Mouse (Mus musculus): ENCODE data around the gene Hspg2. TPM values are rescaled to one million over a fixed set of nuclear protein-coding genes. Genes with fewer than 3 reads are reported as not detected.
A peak's percentile ranks its signal among the peaks of the same experiment; 100 is the strongest.

Hspg2 gene
- polyA plus RNA-seq, 1 experiment from 2014 or later, result 19.0 TPM

GRCm38 (mm10) chr4:137510021-137510696 is 41.6 kb downstream of the Hspg2 start:
- Histone ChIP-seq H3K9ac (no peak overlapping the region), H3K4me3 (no peak overlapping the region), H3K27ac (no peak overlapping the region), H3K9me3 (no peaks in the 10 kb centered on the region), H3K4me2 (replicated peaks) (no peak overlapping the region), H3K4me1 (no peaks in the 10 kb centered on the region), H3K36me3 (peaks cover 65% of the 10 kb centered on the region), H3K27me3 (no peaks in the 10 kb centered on the region)
- peak; percentile 35; the same call in 1 of the 2 replicates for ATAC-seq (ENCODE audit: insufficient number of reproducible peaks, insufficient read depth, low FRiP score, low TSS enrichment)
- WGBS, result 84% methylated on average over 15 of the region's 15 CpGs

GRCm38 (mm10) chr4:137512897-137513296 is 44.3 kb downstream of the Hspg2 start:
- Histone ChIP-seq H3K4me2 (replicated peaks) (no peak overlapping the region), H3K9me3 (no peaks in the 10 kb centered on the region), H3K9ac (no peak overlapping the region), H3K4me3 (no peak overlapping the region), H3K4me1 (no peaks in the 10 kb centered on the region), H3K27me3 (no peaks in the 10 kb centered on the region), H3K27ac (no peak overlapping the region), H3K36me3 (peaks cover 80% of the 10 kb centered on the region)
- 83% methylated on average over 6 of the region's 6 CpGs for WGBS
- ATAC-seq (ENCODE audit: insufficient number of reproducible peaks, insufficient read depth, low FRiP score, low TSS enrichment), result no peak

GRCm38 (mm10) chr4:137517989-137518691 is 49.6 kb downstream of the Hspg2 start:
- Histone ChIP-seq H3K9ac (no peak overlapping the region), H3K4me3 (no peak overlapping the region), H3K36me3 (peaks cover 83% of the 10 kb centered on the region), H3K27ac (no peak overlapping the region), H3K27me3 (no peaks in the 10 kb centered on the region), H3K4me2 (replicated peaks) (no peak overlapping the region), H3K4me1 (no peaks in the 10 kb centered on the region), H3K9me3 (no peaks in the 10 kb centered on the region)
- WGBS, result 86% methylated on average over 36 of the region's 36 CpGs
- no peak for ATAC-seq (ENCODE audit: insufficient number of reproducible peaks, insufficient read depth, low FRiP score, low TSS enrichment)

- Histone ChIP-seq H3K9ac (no peak overlapping the region), H3K4me3 (no peak overlapping the region), H3K9me3 (no peaks in the 10 kb centered on the region), H3K4me2 (replicated peaks) (no peak overlapping the region), H3K27ac (no peak overlapping the region), H3K27me3 (no peaks in the 10 kb centered on the region), H3K4me1 (no peaks in the 10 kb centered on the region), H3K36me3 (peaks cover 84% of the 10 kb centered on the region)
- ATAC-seq (ENCODE audit: insufficient number of reproducible peaks, insufficient read depth, low FRiP score, low TSS enrichment), result no peak
- 91% methylated on average over 14 of the region's 14 CpGs for WGBS
These were observed 50.2 kb downstream of the Hspg2 start for GRCm38 (mm10) chr4:137518746-137519145.

GRCm38 (mm10) chr4:137520346-137520745 is 51.8 kb downstream of the Hspg2 start:
- Histone ChIP-seq H3K9ac (no peak overlapping the region), H3K27me3 (no peaks in the 10 kb centered on the region), H3K9me3 (no peaks in the 10 kb centered on the region), H3K36me3 (peaks cover 84% of the 10 kb centered on the region), H3K4me2 (replicated peaks) (no peak overlapping the region), H3K4me1 (no peaks in the 10 kb centered on the region), H3K4me3 (no peak overlapping the region), H3K27ac (no peak overlapping the region)
- 85% methylated on average over 5 of the region's 5 CpGs for WGBS
- no peak for ATAC-seq (ENCODE audit: insufficient number of reproducible peaks, insufficient read depth, low FRiP score, low TSS enrichment)

- Histone ChIP-seq H3K27ac (no peak overlapping the region), H3K4me1 (no peaks in the 10 kb centered on the region), H3K36me3 (peaks cover 81% of the 10 kb centered on the region), H3K9me3 (no peaks in the 10 kb centered on the region), H3K27me3 (no peaks in the 10 kb centered on the region), H3K4me2 (replicated peaks) (no peak overlapping the region), H3K9ac (no peak overlapping the region), H3K4me3 (no peak overlapping the region)
- no peak for ATAC-seq (ENCODE audit: insufficient number of reproducible peaks, insufficient read depth, low FRiP score, low TSS enrichment)
- WGBS, result 94% methylated on average over 11 of the region's 11 CpGs
These were observed 53.4 kb downstream of the Hspg2 start for GRCm38 (mm10) chr4:137521966-137522365.

GRCm38 (mm10) chr4:137525426-137525825 is 56.9 kb downstream of the Hspg2 start:
- no peaks in the 10 kb centered on the region for H3K9me3 ChIP-seq
- H3K4me2 ChIP-seq (replicated peaks), result no peak overlapping the region
- H3K27ac ChIP-seq, result no peak overlapping the region
- no peak for ATAC-seq (ENCODE audit: insufficient number of reproducible peaks, insufficient read depth, low FRiP score, low TSS enrichment)
- H3K9ac ChIP-seq, result no peak overlapping the region
- H3K27me3 ChIP-seq, result no peaks in the 10 kb centered on the region
- H3K36me3 ChIP-seq, result peaks cover 78% of the 10 kb centered on the region
- WGBS, result 94% methylated on average over 1 of the region's 1 CpGs
- H3K4me1 ChIP-seq, result no peaks in the 10 kb centered on the region
- H3K4me3 ChIP-seq, result no peak overlapping the region

GRCm38 (mm10) chr4:137527368-137527767 is 58.8 kb downstream of the Hspg2 start:
- Histone ChIP-seq H3K27me3 (no peaks in the 10 kb centered on the region), H3K9ac (no peak overlapping the region), H3K4me3 (no peak overlapping the region), H3K27ac (no peak overlapping the region), H3K36me3 (peaks cover 70% of the 10 kb centered on the region), H3K4me1 (no peaks in the 10 kb centered on the region), H3K9me3 (no peaks in the 10 kb centered on the region), H3K4me2 (replicated peaks) (no peak overlapping the region)
- WGBS, result 74% methylated on average over 4 of the region's 4 CpGs
- no peak for ATAC-seq (ENCODE audit: insufficient number of reproducible peaks, insufficient read depth, low FRiP score, low TSS enrichment)

GRCm38 (mm10) chr4:137527872-137528271 is 59.3 kb downstream of the Hspg2 start:
- Histone ChIP-seq H3K9me3 (no peaks in the 10 kb centered on the region), H3K4me3 (no peak overlapping the region), H3K4me2 (replicated peaks) (no peak overlapping the region), H3K27ac (no peak overlapping the region), H3K4me1 (no peaks in the 10 kb centered on the region), H3K9ac (no peak overlapping the region), H3K36me3 (peaks cover 65% of the 10 kb centered on the region), H3K27me3 (no peaks in the 10 kb centered on the region)
- WGBS, result 89% methylated on average over 6 of the region's 6 CpGs
- no peak for ATAC-seq (ENCODE audit: insufficient number of reproducible peaks, insufficient read depth, low FRiP score, low TSS enrichment)

- H3K4me1 ChIP-seq, result no peaks in the 10 kb centered on the region
- no peak overlapping the region for H3K4me2 ChIP-seq (replicated peaks)
- WGBS, result 67% methylated on average over 14 of the region's 14 CpGs
- H3K9ac ChIP-seq, result no peak overlapping the region
- H3K9me3 ChIP-seq, result no peaks in the 10 kb centered on the region
- H3K4me3 ChIP-seq, result no peak overlapping the region
- peaks cover 93% of the 10 kb centered on the region for H3K36me3 ChIP-seq
- H3K27me3 ChIP-seq, result no peaks in the 10 kb centered on the region
- no peak for ATAC-seq (ENCODE audit: insufficient number of reproducible peaks, insufficient read depth, low FRiP score, low TSS enrichment)
- H3K27ac ChIP-seq, result no peak overlapping the region
These were observed 71.8 kb downstream of the Hspg2 start for GRCm38 (mm10) chr4:137540356-137540755.

- no peak for ATAC-seq (ENCODE audit: insufficient number of reproducible peaks, insufficient read depth, low FRiP score, low TSS enrichment)
- Histone ChIP-seq H3K9me3 (no peaks in the 10 kb centered on the region), H3K9ac (no peak overlapping the region), H3K4me1 (no peaks in the 10 kb centered on the region), H3K27me3 (no peaks in the 10 kb centered on the region), H3K36me3 (peaks cover 94% of the 10 kb centered on the region), H3K4me3 (no peak overlapping the region), H3K4me2 (replicated peaks) (no peak overlapping the region), H3K27ac (no peak overlapping the region)
- 95% methylated on average over 10 of the region's 10 CpGs for WGBS
These were observed 74.4 kb downstream of the Hspg2 start for GRCm38 (mm10) chr4:137542968-137543367.

- no peak for ATAC-seq (ENCODE audit: insufficient number of reproducible peaks, insufficient read depth, low FRiP score, low TSS enrichment)
- H3K27me3 ChIP-seq, result no peaks in the 10 kb centered on the region
- peaks cover 87% of the 10 kb centered on the region for H3K36me3 ChIP-seq
These were observed 77.0 kb downstream of the Hspg2 start for GRCm38 (mm10) chr4:137545568-137545967.

More at GRCm38 (mm10) chr4:137545568-137545967, 77.0 kb downstream of the Hspg2 start:
- no peaks in the 10 kb centered on the region for H3K9me3 ChIP-seq
- no peak overlapping the region for H3K4me2 ChIP-seq (replicated peaks)
- H3K4me3 ChIP-seq, result no peak overlapping the region
- no peaks in the 10 kb centered on the region for H3K4me1 ChIP-seq
- WGBS, result 92% methylated on average over 9 of the region's 9 CpGs
- H3K9ac ChIP-seq, result no peak overlapping the region
- H3K27ac ChIP-seq, result no peak overlapping the region

All from embryonic facial prominence, embryonic 12.5 days (tissue).